Mouse (Mus musculus) yolk sac, embryonic 10.5 days (tissue): ENCODE measurements at regions not wholly inside any gene's neighbourhood (a gene's known extent, or its start where the extent isn't known, plus 50 kb on each side); places are given as distances from the start of the nearest gene placed in this dataset.

ENCODE experiments used
- DNase-seq: peaks from one replicate; pipeline ENCODE4 v3.0.0-alpha.2; 2017; ENCODE audit warnings: low spot score

- peak; percentile 60 for DNase-seq
Observed at GRCm38 (mm10) chr1:35724366-35724900, 343.8 kb upstream of the Hs6st1 start.

- peak; percentile 33 for DNase-seq
Observed at GRCm38 (mm10) chr1:35726596-35726995, 341.6 kb upstream of the Hs6st1 start.

DNA sequence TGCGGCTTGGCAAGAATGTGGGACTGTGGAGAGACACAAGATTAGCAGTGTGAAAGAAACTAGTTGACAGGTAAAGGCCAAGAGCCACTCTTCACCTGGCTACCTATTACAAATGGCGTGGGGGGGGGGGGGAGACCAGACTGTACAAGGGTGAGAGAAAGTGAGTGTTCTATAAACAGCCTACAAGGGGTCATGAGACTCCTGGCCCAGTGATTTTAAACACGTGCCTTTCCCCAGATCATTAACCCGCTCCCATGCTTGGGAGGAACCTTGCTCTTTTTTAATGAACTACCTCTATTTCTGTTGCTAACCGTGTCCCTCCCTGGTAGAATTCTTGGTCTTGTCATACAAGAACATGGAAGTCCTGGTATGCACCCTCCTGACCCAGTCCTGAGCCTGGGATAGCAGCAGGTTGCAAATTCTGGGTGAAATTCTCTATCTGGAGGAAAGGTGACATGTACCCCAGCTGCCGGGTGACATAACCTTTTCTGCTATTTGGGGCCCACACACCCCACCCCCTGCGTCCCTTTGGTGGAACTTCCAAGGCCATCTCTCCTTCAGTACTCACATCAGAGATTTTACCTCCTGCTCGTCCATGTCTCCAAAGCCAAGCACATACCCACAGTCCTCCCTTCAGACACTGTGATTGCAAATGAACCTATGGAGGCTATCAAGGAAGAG is 340.8 kb upstream of the Hs6st1 start:
- DNase-seq = peak; percentile 54

DNA sequence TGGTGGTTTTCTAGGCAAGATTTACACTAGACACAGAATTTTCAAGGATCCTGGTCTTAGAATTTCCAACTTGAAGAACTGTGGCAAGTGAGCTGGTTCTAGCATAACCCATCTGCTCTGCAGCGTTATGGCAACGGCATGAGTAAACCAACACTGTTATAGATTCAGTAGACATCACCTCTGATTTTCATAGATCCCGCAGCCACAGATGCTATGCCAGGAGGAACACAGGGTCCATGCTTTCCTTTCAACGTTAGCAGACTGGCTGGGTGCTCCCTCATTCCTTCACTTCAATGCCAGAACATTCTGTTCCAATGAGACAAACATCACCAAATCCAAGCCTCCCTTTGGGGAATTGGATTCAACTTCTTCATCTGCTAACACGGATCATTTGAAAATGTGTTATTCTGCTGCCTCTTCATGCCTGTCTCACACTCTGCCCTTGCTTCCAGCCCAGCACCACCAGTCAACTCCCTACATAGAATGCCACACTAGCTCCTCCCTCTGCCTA is 338.4 kb upstream of the Hs6st1 start:
- DNase-seq = no peak

GRCm38 (mm10) chr1:35730309-35730708 is 337.9 kb upstream of the Hs6st1 start:
- no peak for DNase-seq

DNA sequence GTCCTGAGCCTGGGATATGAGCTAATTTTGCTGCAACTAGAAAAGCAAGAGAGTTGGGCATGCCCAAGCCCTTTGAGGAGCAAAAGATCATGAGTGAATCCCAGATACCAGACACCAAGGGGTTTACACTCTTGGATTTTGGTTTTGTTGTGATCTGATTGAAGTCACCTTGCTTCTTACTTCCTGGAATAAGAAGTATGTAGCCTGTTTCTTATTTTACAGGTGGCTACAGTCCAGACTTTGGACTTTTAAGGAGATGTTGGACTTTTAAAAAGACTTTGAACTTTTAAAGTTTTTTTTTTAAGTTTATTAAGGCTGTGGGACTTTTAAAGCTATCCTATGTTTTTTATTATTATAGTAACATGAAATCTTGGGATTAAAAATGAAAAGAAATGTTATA is 332.0 kb upstream of the Hs6st1 start:
- DNase-seq = no peak

GRCm38 (mm10) chr1:35749603-35750002 is 318.6 kb upstream of the Hs6st1 start:
- DNase-seq = no peak

GRCm38 (mm10) chr1:35750092-35750521 is 318.1 kb upstream of the Hs6st1 start:
- DNase-seq = no peak

- DNase-seq = no peak
Observed at GRCm38 (mm10) chr1:35752636-35753035, 315.6 kb upstream of the Hs6st1 start.

- no peak for DNase-seq
Observed at GRCm38 (mm10) chr1:35754170-35754569, 314.0 kb upstream of the Hs6st1 start.

DNA sequence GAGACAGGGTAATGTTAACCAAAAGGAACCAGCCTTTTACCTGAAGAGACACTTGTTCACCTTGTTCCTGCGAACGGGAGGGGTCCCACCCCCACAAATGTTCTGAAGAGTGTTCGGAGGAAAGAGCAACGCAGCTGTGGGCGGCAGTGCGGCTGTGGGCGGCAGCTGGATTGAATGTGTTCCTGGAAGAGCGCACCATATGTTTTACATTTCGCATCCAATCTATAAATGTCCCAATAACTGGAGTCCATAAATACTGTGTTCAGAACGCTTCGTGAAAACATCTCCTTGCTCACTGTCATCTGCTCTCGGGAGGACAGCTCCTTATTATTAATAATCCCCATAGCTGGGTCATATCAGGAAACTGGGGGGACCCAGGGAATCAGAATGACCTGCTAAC is 309.2 kb upstream of the Hs6st1 start:
- DNase-seq = no peak

GRCm38 (mm10) chr1:35759600-35759999 is 308.6 kb upstream of the Hs6st1 start:
- DNase-seq = no peak

- DNase-seq = no peak
Observed at GRCm38 (mm10) chr1:35763051-35763450, 305.1 kb upstream of the Hs6st1 start.

- no peak for DNase-seq
Observed at GRCm38 (mm10) chr1:35763456-35763855, 304.7 kb upstream of the Hs6st1 start.

- no peak for DNase-seq
Observed at GRCm38 (mm10) chr1:35764068-35764467, 304.1 kb upstream of the Hs6st1 start.

DNA sequence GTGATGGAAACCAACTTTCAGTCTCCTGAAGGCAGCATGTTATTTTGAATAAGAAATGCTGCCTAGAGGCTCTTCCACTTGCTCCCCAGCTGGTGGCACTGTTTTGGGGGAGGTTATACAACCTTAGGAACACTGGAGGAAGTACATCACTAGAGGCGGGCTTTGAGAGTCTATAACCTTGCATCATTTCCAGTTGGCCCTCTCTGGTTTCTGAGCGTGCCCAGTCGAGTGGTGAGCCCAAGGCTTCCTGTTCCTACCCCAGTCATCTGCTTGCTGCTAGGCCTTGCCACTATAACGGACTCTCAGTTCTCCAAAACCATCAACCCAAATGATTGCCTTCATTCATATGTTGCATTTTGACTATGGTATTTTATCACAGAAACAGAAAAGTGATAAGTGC is 302.5 kb upstream of the Hs6st1 start:
- DNase-seq = no peak

DNA sequence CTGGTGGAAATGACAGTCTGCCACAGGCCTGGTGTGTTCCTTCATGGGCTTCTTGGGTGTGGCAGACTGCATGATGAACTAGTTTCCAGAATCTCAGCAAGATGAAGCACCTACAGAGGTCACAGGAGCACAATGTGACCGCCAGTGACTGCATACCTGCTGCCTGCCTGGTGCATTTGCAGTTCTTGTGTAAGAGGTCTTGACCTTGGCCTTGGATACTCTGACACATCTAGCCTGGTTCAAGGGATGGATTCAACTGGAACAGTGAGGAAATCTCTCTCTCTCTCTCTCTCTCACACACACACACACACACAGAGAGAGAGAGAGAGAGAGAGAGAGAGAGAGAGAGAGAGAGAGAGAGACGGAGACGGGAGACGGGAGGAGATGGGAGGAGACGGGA is 301.9 kb upstream of the Hs6st1 start:
- no peak for DNase-seq

DNA sequence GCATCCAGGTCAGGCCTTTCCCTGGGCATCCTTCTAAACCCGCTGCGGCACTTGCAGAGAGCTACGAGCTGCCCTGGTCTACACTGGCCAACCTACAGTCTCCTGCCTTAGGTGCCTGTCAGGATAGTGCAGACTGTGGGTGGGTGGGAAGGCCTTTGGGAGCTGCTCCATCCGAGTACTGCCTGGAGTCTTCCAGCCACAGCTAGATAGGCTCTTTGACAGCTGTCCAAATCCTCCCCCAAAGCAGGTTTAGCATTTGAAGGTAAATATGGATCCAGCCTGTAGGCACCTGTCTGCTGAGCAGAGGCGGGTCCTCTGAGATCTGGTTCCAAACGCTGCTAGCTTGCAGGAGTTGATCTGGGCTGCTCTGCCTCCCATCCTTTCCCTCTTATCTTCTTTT is 295.6 kb upstream of the Hs6st1 start:
- DNase-seq = no peak

DNA sequence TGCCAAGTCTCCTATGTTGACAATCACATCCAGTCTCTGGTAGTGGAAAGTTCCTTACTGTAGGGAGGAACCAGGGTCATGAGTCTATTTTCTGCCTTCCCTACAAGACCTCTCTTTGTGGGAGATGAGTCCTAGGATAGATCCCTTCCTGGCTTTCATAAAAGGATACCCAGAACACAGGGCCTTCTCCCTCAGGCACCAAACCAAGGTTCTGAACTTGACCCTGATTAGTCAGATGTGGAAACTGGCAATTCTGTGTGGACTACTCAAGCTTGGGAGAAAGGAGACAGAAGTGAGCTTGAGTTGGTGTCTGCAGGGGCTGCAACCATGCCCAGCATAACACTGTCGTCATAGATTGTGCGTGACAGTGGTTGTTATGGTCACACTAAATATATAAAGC is 293.6 kb upstream of the Hs6st1 start:
- no peak for DNase-seq

DNA sequence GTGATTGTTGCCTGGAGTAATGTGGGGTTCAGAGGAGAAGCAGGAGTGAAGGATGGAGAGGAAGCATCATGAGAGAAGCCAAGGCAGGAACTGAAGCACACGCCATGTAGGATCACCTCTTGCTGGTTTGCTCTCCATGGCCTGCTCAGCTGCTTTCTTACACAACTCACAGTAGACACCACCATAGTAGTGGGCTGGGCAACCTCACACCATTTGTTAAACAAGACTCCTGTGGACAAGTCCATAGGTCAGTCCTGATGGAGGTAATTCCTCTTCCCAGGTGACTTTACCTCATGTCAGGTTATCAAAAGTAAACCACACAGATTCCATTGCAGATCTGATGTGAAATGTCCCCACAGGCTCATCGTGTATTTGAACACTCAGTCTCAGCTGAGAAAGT is 285.5 kb upstream of the Hs6st1 start:
- no peak for DNase-seq

DNA sequence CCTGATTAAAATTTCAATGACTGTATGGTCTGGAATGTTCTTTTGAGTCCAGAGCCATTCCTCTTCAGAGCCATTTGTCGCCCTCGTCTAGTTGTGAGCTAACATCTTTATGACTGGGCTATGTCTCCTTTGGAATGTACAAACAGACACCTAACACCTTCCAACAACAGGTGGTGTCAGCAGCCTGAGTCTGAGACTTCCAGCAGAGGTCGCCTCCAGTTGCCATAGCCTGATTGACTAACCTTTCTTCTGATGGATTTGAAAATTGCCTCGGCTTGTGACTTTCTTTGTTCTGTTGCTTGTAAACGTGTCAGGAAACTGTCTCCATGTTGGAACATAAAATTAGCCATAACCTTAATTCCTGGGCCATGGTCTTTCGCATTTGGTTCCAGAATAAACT is 284.8 kb upstream of the Hs6st1 start:
- peak; percentile 15 for DNase-seq

- DNase-seq = no peak
Observed at GRCm38 (mm10) chr1:35786241-35786640, 282.0 kb upstream of the Hs6st1 start.

- DNase-seq = no peak
Observed at GRCm38 (mm10) chr1:35786668-35787213, 281.5 kb upstream of the Hs6st1 start.

DNA sequence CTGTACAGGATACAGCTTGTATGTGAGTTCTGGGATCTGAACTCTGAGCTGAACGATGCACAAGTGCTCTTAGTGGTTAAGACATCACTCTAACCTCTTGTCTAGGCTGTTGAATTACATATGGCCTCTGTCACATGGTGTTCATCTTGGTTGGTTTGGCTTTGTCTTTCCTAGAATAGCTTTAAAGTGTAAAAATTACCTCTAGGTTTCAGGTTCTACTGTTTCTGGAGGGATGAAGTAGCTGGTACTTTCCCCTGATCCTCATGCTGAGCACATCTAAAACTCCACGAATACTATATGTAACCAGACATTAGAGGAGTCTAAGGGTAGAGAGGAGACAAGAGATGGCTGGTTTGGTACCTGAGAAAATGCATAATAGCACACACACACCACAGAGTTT is 271.1 kb upstream of the Hs6st1 start:
- DNase-seq = no peak
